Mouse (Mus musculus) intestine, embryonic 15.5 days (tissue): ENCODE measurements around the gene Galnt15. TPM values are rescaled to one million over a fixed set of nuclear protein-coding genes. Genes with fewer than 3 reads are reported as not detected.

ENCODE experiments used
- ATAC-seq: fragments of 200-750 bp; cut with Nextera tagmentation; 2 replicates; pipeline ENCODE4 v1.8.0; 2017; ENCODE audit warnings: moderate TSS enrichment, moderate library complexity
- H3K27ac ChIP-seq: fragments of 300-500 bp; sonication (generic); 2 replicates; pipeline ENCODE4 v1.5.1; 2015; ENCODE audit warnings: mild to moderate bottlenecking, inconsistent platforms
- H3K27me3 ChIP-seq: fragments of 300-500 bp; sonication (generic); replicated peaks from 2 replicates; pipeline ENCODE4 v1.6.1; 2015; ENCODE audit warnings: inconsistent platforms
- H3K36me3 ChIP-seq: fragments of 300-500 bp; sonication (generic); 2 replicates; pipeline ENCODE4 v1.6.1; 2015; ENCODE audit warnings: inconsistent platforms
- H3K4me1 ChIP-seq: fragments of 300-500 bp; sonication (generic); replicated peaks from 2 replicates; pipeline ENCODE4 v1.6.1; 2015; ENCODE audit warnings: inconsistent platforms
- H3K4me2 ChIP-seq: fragments of 300-500 bp; sonication (generic); replicated peaks from 2 replicates; pipeline ENCODE4 v1.6.1; 2015; ENCODE audit warnings: mild to moderate bottlenecking, inconsistent platforms
- H3K4me3 ChIP-seq: fragments of 300-500 bp; sonication (generic); replicated peaks from 2 replicates; pipeline ENCODE4 v1.5.1; 2015; ENCODE audit warnings: inconsistent platforms
- H3K9ac ChIP-seq: fragments of 300-500 bp; sonication (generic); 2 replicates; pipeline ENCODE4 v1.6.1; 2015; ENCODE audit warnings: inconsistent platforms
- H3K9me3 ChIP-seq: fragments of 300-500 bp; sonication (generic); 2 replicates; pipeline ENCODE4 v1.6.1; 2016; ENCODE audit warnings: inconsistent platforms
- WGBS: fragments of 180-500 bp; shearing (Covaris S2); methylation state at CpG from one replicate; pipeline ENCODE4 v1.1.7; 2015; 5-methylcytosine and 5-hydroxymethylcytosine counted together
- polyA plus RNA-seq: library from polyadenylated mRNA; unstranded; fragments of >200 nt; fragmentation: Nextera tagmentation; extraction: Ambion mirVana; gene quantifications from 2 replicates; pipeline ENCODE4 v1.2.1, GENCODE M21; 2015

Gene Galnt15
- 0.04 and 0.05 TPM in 2 replicates for polyA plus RNA-seq

DNA sequence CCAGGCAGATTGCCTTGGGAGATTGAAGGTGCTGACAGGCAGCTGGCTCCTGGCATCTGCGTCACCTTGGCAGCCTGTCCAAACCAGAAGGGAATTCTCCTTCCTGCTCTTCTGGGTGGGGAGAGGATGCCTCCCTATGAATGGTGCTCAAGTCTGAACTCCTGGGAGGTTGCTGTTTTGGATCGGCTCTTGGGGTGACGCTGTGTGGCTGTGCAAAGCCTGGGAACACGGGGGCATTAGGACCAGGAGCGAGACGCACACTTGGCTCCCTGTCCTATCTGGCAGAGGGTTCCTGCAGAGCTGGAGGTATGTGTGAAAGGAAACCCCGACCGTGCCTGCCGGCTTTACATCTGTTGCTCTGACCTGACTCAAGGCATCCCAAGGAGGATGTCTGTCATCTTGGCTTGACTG is at the start of gene Galnt15:
Gene Galnt15, plus strand, starts transcription at position 309 of the 411 bp plus-strand sequence.
- no peak within 1 kb of the TSS for H3K9ac ChIP-seq
- no peak for ATAC-seq
- WGBS, result 15% methylated on average over 9 of the region's 9 CpGs

DNA sequence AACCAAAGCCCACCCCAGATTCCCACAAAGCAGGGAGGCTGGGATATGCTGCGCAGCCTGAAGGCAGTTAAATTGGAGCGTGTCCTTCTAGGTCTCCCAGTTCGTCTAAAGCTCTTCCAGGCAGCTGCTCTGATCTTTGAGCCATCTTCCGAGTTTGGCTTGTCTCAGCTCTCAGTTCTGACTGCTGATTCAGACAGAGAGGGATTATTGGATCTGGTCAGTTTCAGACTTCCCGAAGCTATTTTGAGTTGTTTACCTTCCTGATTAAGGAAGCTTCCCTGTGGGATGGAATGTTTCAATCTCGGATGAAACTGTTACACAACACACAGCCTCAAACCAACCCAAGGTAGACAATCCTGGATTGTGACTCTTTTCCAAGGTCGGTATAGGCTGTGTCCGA is 34.8 kb upstream of the Galnt15 start:
- Histone ChIP-seq H3K27ac (no peak overlapping the region), H3K9ac (no peak overlapping the region), H3K9me3 (no peaks in the 10 kb centered on the region), H3K4me1 (no peaks in the 10 kb centered on the region), H3K4me2 (no peak overlapping the region), H3K4me3 (no peak overlapping the region), H3K36me3 (no peaks in the 10 kb centered on the region), H3K27me3 (no peaks in the 10 kb centered on the region)
- no peak for ATAC-seq
- WGBS, result 35% methylated on average over 8 of the region's 8 CpGs

More for the DNA sequence above, at the start of gene Galnt15:
- no peaks in the 10 kb centered on the region for H3K36me3 ChIP-seq
- H3K4me1 ChIP-seq, result no peaks in the 10 kb centered on the region
- no peak within 1 kb of the TSS for H3K27ac ChIP-seq
- no peaks in the 10 kb centered on the region; the same call in 1 of the 2 replicates for H3K27me3 ChIP-seq
- no peaks in the 10 kb centered on the region for H3K9me3 ChIP-seq
- no peak within 1 kb of the TSS for H3K4me3 ChIP-seq
- H3K4me2 ChIP-seq, result no peak within 1 kb of the TSS

GRCm38 (mm10) chr14:32000941-32001340 is 27.8 kb upstream of the Galnt15 start:
- no peak overlapping the region for H3K4me3 ChIP-seq
- H3K27ac ChIP-seq, result no peak overlapping the region
- H3K36me3 ChIP-seq, result no peaks in the 10 kb centered on the region
- H3K4me2 ChIP-seq, result no peak overlapping the region
- no peak overlapping the region for H3K9ac ChIP-seq
- no peak for ATAC-seq
- no peaks in the 10 kb centered on the region for H3K27me3 ChIP-seq
- WGBS, result 76% methylated on average over 7 of the region's 7 CpGs
- H3K4me1 ChIP-seq, result no peaks in the 10 kb centered on the region
- H3K9me3 ChIP-seq, result no peaks in the 10 kb centered on the region

DNA sequence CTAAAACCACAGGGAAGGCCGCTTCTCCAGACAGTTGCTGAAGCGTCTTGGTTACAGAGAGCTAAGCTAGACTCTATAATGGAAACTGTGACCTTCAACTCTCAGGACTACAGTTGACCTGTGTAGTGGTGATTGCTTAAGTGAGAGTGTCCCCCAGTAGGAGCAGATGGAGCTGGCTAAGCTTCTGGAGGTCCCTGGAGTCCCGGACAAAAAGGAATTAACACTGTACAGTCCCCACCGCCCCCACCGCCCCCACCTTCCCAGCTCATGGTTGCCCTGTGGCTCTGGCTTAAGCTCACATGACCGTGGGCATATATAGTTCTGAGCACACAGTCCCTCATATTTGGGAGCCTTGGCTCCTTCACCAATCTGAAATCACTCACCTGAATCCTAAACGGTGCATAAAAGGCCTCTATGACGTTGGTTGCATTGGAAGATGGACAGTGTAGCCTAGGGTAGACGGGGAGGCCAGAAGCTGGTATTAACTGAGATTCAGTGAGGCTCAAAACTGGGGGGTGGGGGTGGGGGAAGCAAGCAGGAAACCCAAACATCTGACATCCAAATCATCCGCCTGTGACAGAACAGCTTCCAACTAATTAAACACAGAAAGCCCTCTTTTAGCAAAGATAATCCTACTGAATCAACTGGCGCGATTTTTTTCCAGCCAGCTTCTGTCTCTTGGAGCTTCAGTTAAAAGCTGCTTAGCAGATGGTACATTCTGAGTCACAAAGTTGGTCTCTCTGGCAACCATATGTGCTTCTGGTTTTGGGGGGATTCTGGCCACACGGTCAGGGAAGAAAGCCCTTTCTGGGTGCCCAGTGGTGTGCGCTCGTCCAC is 26.1 kb upstream of the Galnt15 start:
- WGBS, result 81% methylated on average over 15 of the region's 15 CpGs
- no peaks in the 10 kb centered on the region for H3K9me3 ChIP-seq
- no peak overlapping the region for H3K9ac ChIP-seq
- no peak overlapping the region for H3K4me2 ChIP-seq
- no peak overlapping the region for H3K4me3 ChIP-seq
- no peak overlapping the region for H3K27ac ChIP-seq
- no peaks in the 10 kb centered on the region for H3K36me3 ChIP-seq
- H3K27me3 ChIP-seq, result no peaks in the 10 kb centered on the region
- no peak for ATAC-seq
- H3K4me1 ChIP-seq, result no peaks in the 10 kb centered on the region

DNA sequence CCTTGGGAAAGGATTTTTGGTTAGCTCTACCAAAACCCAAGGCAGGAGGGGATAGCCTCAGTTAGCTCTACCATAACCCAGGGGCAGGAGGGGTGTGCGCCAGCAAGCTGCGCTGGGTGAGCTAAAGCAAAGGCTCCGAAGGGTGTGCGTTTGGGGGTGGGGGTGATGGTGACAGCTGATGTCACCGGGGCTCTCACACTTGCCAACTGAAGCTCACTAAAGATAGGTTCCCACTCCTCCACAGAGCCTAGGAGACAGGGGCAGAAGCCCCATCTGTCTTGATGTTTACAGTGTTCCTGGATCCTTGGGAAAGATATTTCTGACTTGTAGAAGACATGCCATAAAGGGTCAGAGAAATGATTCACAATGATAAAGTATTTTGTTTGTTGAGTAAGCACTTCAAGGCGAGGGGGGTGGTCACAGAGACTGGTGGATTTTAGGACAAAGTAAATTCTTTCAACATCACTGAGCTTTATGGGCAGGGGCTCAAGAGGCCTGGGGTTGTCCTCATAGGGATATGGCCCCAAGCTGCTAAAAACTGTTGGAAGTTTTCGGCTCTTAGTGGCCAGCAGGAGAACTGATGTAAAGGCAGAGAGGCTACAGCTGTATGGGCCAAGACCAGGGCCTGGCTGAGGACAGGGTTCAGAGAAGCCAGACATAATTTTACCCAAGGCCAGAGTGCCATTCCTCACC is 24.7 kb upstream of the Galnt15 start:
- Histone ChIP-seq H3K4me1 (no peaks in the 10 kb centered on the region), H3K4me2 (no peak overlapping the region), H3K36me3 (no peaks in the 10 kb centered on the region), H3K9ac (no peak overlapping the region), H3K4me3 (no peak overlapping the region), H3K27ac (no peak overlapping the region), H3K27me3 (no peaks in the 10 kb centered on the region), H3K9me3 (no peaks in the 10 kb centered on the region)
- WGBS, result 66% methylated on average over 7 of the region's 7 CpGs
- no peak for ATAC-seq

GRCm38 (mm10) chr14:32005673-32006261 is 23.0 kb upstream of the Galnt15 start:
- H3K9ac ChIP-seq, result no peak overlapping the region
- no peak overlapping the region for H3K4me2 ChIP-seq
- no peak for ATAC-seq
- H3K4me3 ChIP-seq, result no peak overlapping the region
- H3K36me3 ChIP-seq, result no peaks in the 10 kb centered on the region
- no peaks in the 10 kb centered on the region for H3K9me3 ChIP-seq
- no peaks in the 10 kb centered on the region for H3K27me3 ChIP-seq
- H3K4me1 ChIP-seq, result no peaks in the 10 kb centered on the region
- H3K27ac ChIP-seq, result no peak overlapping the region
- WGBS, result 74% methylated on average over 9 of the region's 9 CpGs

DNA sequence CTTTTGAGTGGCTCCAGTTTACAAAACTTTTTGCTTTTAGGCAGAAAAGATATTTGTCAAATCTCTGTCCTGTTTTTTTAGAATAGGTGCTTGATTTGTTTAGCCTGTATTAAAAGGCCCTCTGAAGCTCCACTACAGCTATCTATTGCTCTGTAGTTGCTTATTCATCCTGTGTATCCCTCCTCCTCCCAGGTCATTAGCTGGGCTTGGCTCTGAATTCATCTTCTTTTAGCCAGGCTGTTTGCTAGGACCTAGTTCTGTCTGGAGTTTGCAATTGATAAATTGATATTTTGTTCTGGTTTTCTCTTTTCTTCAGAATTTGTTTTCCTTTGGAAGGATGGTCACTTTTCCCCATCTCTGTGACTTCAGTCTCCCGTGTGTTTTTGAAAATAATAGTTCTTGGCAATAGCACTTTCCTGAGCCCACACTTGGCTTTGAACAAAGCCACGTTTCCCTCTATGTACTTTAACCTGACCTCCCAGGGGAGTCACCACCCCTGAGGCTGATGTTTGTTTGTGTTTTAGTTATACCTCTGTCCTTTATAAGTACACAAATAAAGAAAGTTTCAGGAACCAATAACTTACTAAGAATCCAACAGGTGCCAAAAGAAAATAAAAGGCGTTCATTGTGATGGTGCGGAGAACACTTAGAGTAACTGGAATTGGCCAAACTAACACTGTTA is 21.0 kb upstream of the Galnt15 start:
- H3K4me1 ChIP-seq, result no peaks in the 10 kb centered on the region
- ATAC-seq, result no peak
- no peak overlapping the region for H3K4me2 ChIP-seq
- no peak overlapping the region for H3K9ac ChIP-seq
- H3K36me3 ChIP-seq, result no peaks in the 10 kb centered on the region
- WGBS, result 88% methylated on average over 4 of the region's 4 CpGs
- no peak overlapping the region for H3K27ac ChIP-seq
- H3K4me3 ChIP-seq, result no peak overlapping the region
- H3K9me3 ChIP-seq, result no peaks in the 10 kb centered on the region
- no peaks in the 10 kb centered on the region for H3K27me3 ChIP-seq

- Histone ChIP-seq H3K9ac (no peak overlapping the region), H3K4me3 (no peak overlapping the region), H3K4me2 (no peak overlapping the region), H3K9me3 (no peaks in the 10 kb centered on the region), H3K4me1 (no peaks in the 10 kb centered on the region), H3K27me3 (no peaks in the 10 kb centered on the region), H3K27ac (no peak overlapping the region), H3K36me3 (no peaks in the 10 kb centered on the region)
- no peak for ATAC-seq
- 77% methylated on average over 2 of the region's 2 CpGs for WGBS
These were observed 19.1 kb upstream of the Galnt15 start for GRCm38 (mm10) chr14:32009715-32010114.

DNA sequence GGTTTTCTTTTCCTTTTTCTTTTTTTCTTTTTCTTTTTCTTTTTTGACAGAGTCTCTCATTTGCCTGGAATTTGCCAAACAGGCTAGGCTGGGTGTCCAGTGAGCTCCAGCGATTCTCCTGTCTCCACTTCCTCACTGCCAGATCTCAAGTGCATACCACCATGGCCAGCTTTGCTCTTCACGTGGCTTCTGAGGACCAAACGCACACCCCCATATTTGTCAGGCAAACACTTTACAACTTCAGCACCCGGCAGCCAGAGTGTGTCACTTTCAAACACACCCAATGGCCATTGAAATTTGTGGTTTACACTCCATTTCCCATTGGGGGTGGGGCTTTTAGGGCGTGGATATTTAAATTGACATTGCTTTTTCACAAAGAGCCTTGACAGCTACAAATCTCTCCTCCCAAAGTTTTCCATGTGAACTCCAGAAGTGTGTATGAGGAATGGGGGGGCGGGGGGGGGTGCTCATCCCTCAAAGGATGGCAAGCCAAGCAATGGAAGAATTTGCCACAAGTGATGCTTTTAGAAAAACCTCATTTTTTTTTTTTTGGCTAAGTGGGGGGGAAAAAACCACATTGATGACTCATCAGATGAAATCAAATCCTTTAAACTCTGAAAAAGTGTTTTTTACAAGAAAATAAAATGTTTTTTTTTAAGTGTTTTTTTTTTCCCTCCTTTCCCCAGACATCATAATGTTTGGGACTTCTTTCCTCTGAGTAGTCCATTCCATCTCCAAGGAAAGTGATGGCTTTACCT is 17.1 kb upstream of the Galnt15 start:
- no peaks in the 10 kb centered on the region for H3K36me3 ChIP-seq
- H3K4me1 ChIP-seq, result no peaks in the 10 kb centered on the region; the same call in 1 of the 2 replicates
- 62% methylated on average over 6 of the region's 6 CpGs for WGBS
- H3K27ac ChIP-seq, result no peak overlapping the region
- no peak overlapping the region for H3K4me3 ChIP-seq
- no peak for ATAC-seq
- no peaks in the 10 kb centered on the region for H3K27me3 ChIP-seq
- no peak overlapping the region for H3K9ac ChIP-seq
- no peak overlapping the region for H3K4me2 ChIP-seq
- no peaks in the 10 kb centered on the region for H3K9me3 ChIP-seq

- Histone ChIP-seq H3K4me2 (no peak overlapping the region), H3K4me3 (no peak overlapping the region), H3K4me1 (no peaks in the 10 kb centered on the region; the same call in 1 of the 2 replicates), H3K27ac (no peak overlapping the region), H3K9ac (no peak overlapping the region), H3K27me3 (no peaks in the 10 kb centered on the region), H3K36me3 (no peaks in the 10 kb centered on the region), H3K9me3 (no peaks in the 10 kb centered on the region)
- WGBS, result 73% methylated on average over 7 of the region's 7 CpGs
- ATAC-seq, result no peak
These were observed 13.5 kb upstream of the Galnt15 start for GRCm38 (mm10) chr14:32015131-32015770.

GRCm38 (mm10) chr14:32016466-32016865 is 12.3 kb upstream of the Galnt15 start:
- H3K4me3 ChIP-seq, result no peak overlapping the region
- H3K9me3 ChIP-seq, result no peaks in the 10 kb centered on the region
- 84% methylated on average over 3 of the region's 3 CpGs for WGBS
- no peak overlapping the region for H3K27ac ChIP-seq
- H3K36me3 ChIP-seq, result no peaks in the 10 kb centered on the region
- no peaks in the 10 kb centered on the region for H3K27me3 ChIP-seq
- no peak overlapping the region for H3K9ac ChIP-seq
- no peak for ATAC-seq
- no peak overlapping the region for H3K4me2 ChIP-seq
- H3K4me1 ChIP-seq, result no peaks in the 10 kb centered on the region; the same call in 1 of the 2 replicates
